Mouse (Mus musculus) cerebellum, adult 2 months (tissue): ENCODE measurements at regions not wholly inside any gene's neighbourhood (a gene's known extent, or its start where the extent isn't known, plus 50 kb on each side); places are given as distances from the start of the nearest gene placed in this dataset.

Experiments
- CTCF ChIP-seq: fragments of 200-500 bp; IDR thresholded peaks from 2 replicates; pipeline ENCODE4 v1.5.1; 2011; ENCODE audit warnings: low read depth, mild to moderate bottlenecking, control low read depth, low read length, moderate library complexity, borderline replicate concordance; ENCODE audit not compliant: insufficient read depth
- POLR2A ChIP-seq: fragments of 200-500 bp; IDR thresholded peaks from 2 replicates; pipeline ENCODE4 v1.6.1; 2011; ENCODE audit warnings: low read length, control low read depth, borderline replicate concordance; ENCODE audit not compliant: insufficient read depth

DNA sequence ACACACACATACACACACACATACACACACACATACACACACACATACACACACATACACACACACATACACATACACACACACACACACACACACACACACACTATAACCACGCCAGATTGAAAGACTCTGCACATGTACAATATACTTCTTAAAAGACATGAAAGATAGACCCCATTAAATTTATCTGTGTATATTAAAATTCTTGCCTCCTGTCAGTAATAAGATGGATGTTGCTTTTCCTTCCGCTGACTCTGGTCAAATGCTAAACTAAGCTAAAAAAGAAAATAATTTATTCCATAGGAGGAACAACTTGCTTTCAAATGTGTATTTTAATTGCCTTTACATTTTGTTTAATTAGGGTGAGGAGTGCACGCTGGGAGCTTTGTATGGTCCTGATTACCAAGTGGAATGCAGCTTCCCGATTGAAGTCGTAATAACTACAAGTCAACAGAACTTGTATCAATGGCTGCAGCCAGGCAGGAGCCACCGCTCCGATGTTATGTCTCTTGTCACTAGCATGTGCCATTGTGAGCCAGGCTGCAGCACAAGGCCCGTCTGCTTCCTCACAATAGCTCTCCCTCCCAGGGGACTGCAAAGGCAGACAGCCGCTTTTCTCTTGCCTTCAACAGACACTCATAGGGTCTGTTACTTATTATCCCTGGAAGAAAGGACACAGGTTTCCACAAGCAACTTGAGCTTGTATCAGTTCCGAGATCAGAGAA, 129.7 kb downstream of the Dkk1 start:
- TF ChIP-seq POLR2A (no peak), CTCF (no peak)
